8 mouse cellular contexts compared by ENCODE assay signal in the genomic region with DNA sequence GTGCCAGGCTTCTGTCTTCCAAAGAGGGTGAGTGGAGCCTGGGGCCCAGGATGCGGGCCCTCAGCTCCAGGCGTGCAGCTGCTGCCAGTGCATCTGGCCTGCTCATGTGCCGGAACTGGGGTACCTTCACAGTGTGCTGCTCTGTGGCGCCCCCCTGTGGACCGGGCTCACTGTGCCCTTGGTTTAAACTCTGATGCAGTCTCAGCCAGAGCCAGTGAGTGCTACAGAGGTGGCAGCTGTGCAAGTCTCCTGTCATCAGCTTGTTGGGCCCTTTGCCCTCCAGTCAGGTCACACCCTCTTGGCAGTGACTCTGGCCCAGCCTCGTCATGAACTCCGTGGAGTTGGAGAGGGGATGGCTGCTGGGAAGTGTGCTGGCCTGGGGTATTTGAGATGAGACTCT. TPM values are rescaled to one million over a fixed set of nuclear protein-coding genes. Genes with fewer than 3 reads are reported as not detected.
A peak's percentile ranks its signal among the peaks of the same experiment; 100 is the strongest.
DNase-seq lines count a peak whose midpoint lies in the region; TF ChIP-seq lines count a peak whose summit lies in the region.

No protein-coding gene starts in this region.

- DNase-seq in cerebellum, postnatal 10 days: peak; percentile 51 to 65
- DNase-seq in cerebellum, adult 9-11 months: no peak
- peak; percentile 64 for DNase-seq in right cerebral cortex, postnatal 14 days
- no peak for DNase-seq in right cerebral cortex, postnatal 36 days (ENCODE audit: low spot score in 2 of 2)
- peak; percentile 76 to 79 for DNase-seq in kidney, postnatal 4 days
- DNase-seq in retina, embryonic 14.5 days (ENCODE audit: low spot score): peak; percentile 63
- no peak for DNase-seq in left cerebral cortex, adult 18-20 months (ENCODE audit: low spot score in 2 of 2)

- H3K4me3 ChIP-seq in embryonic fibroblast, embryonic 13.5 days (ENCODE audit: insufficient read depth, low read length): no peak overlapping the region

- no peak for TF ChIP-seq POLR2A in embryonic fibroblast, embryonic 13.5 days (IDR thresholded peaks at IDR 0.05; ENCODE audit: low read depth, low read length)

- no peak overlapping the region for H3K27ac ChIP-seq in embryonic fibroblast, embryonic 13.5 days (ENCODE audit: insufficient read depth, low read length)

- no peaks in the 10 kb centered on the region for H3K4me1 ChIP-seq in embryonic fibroblast, embryonic 13.5 days (ENCODE audit: control insufficient read depth, insufficient read depth, low read length)

- TF ChIP-seq CTCF in embryonic fibroblast, embryonic 13.5 days (IDR thresholded peaks at IDR 0.05; ENCODE audit: borderline replicate concordance, insufficient read depth, low read length): peak; percentile 60

RNA-seq across cellular contexts. Expression of a gene that starts 16.8 kb away (rescaled TPM):
- 55.5 and 57.9 TPM in 2 replicates for polyA plus RNA-seq in embryonic fibroblast, embryonic 13.5 days (2011; ENCODE audit: insufficient read length, low read depth, missing spikeins)
- 100 to 1,000 TPM; 108 TPM for total RNA-seq in left cerebral cortex, adult 18-20 months (2021)

RNA-seq across cellular contexts. Expression of a gene that starts 49.9 kb away (rescaled TPM):
- polyA plus RNA-seq in embryonic fibroblast, embryonic 13.5 days (2011; ENCODE audit: insufficient read length, low read depth, missing spikeins): 39.5 and 40.7 TPM in 2 replicates
- total RNA-seq in left cerebral cortex, adult 18-20 months (2021): 10 to 100 TPM; 62.0 to 66.4 TPM

RNA-seq across cellular contexts. Expression of a gene that starts 55.7 kb away (rescaled TPM):
- polyA plus RNA-seq in embryonic fibroblast, embryonic 13.5 days (2011; ENCODE audit: insufficient read length, low read depth, missing spikeins): 3,023 and 3,024 TPM in 2 replicates
- total RNA-seq in left cerebral cortex, adult 18-20 months (2021): 100 to 1,000 TPM; 185 to 199 TPM

Comparison
In these comparisons a context has a peak if more than half of its experiments do, and no peak if none do; other contexts are left out.
1. DNase-seq: peak in cerebellum, postnatal 10 days (2 of 2), right cerebral cortex, postnatal 14 days (single experiment), kidney, postnatal 4 days (2 of 2) and retina, embryonic 14.5 days (single experiment); none in cerebellum, adult 9-11 months (single experiment), right cerebral cortex, postnatal 36 days (0 of 2) and left cerebral cortex, adult 18-20 months (0 of 2).